Mouse (Mus musculus): Measurements from ENCODE around the gene Chka.

The Chka gene

DNA sequence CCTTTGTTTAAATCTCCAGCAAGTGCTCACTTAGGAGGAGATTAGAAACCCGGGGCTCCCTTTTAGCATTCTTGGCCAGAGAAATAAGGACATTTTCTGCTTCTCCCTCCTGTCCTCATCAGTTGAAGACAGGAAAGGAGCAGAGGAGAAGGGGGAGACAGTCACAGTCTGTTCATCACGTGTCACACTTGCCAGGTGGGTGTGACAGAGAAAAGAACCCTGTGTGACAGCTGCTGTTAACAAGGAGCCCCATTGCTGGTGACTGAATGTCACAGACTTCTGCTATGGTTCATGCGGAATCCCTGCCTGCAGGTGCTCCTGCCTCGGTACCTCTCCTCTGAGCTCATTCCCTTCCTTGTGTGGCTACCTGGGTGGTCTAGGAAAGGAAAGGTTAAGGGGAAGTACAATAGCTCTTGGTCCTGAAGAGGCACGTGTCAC, 11.3 kb upstream of the Chka start:
- no peak for DNase-seq (ENCODE audit: low read depth, low spot score)
- no peaks in the 10 kb centered on the region for H3K36me3 ChIP-seq (ENCODE audit: control insufficient read depth, insufficient read depth, low read length, poor library complexity, severe bottlenecking)
- no peaks in the 10 kb centered on the region for H3K27me3 ChIP-seq (ENCODE audit: control insufficient read depth, insufficient read depth, low read length, poor library complexity, severe bottlenecking)

DNA sequence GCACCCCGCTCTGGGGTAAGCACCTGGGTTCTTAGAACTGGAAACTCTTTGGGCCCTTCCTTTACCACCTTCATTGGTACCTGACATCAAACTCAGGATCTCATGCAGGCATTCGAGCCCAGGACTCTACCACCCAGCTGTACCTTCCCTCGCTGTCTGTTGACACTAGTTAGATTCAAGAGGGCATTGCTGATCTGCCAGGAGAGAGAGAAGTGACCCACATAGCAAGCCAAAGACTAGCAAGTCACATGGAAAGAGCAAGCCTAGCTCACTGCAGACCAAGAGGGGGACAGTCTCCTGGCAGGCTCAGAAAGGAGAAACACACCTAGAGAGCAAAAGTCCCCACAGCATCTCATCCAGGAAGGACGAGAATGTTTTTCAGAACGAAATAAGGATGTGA, 10.9 kb upstream of the Chka start:
- H3K36me3 ChIP-seq (ENCODE audit: control insufficient read depth, insufficient read depth, low read length, poor library complexity, severe bottlenecking) = no peaks in the 10 kb centered on the region
- no peak for DNase-seq (ENCODE audit: low read depth, low spot score)
- H3K27me3 ChIP-seq (ENCODE audit: control insufficient read depth, insufficient read depth, low read length, poor library complexity, severe bottlenecking) = no peaks in the 10 kb centered on the region

DNA sequence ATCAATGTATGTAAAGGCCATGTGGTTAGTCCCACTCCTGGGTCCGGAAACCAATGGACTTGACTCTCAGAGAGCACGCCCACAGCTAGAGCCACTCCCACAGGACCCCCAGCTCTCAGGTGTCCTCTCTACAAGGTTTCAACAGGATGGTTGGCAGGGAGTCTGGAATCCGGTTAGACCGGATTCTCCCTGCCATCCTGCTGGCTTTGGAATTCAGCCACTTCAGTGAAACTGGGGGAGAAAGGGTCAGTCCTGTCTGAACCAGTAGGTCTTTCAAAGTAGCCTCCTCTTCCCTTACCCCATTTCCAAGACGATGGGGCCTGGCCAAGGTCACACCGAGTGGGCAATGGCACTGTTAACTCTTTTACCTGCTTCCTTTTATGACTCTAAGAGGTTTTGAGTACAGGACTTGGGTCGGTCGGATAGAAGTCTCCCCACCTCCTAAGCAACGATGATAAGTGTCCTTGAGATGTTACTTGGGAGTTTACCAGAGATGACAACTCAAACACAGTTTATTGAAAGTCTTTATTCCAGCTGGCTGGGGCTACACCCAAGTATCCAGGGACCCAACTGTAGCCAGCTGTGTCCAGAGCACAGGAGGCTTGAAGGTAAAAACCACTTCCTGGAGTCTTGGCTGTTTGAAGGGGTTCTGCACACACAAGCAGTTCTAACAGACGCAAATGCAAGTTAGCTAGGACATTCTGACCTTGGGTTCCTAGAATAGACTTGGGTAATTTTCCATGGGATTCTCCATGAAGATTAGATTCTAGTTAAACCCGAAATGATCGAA, 9.0 kb upstream of the Chka start:
- no peak for DNase-seq (ENCODE audit: low read depth, low spot score)
- H3K27me3 ChIP-seq (ENCODE audit: control insufficient read depth, insufficient read depth, low read length, poor library complexity, severe bottlenecking) = no peaks in the 10 kb centered on the region
- H3K36me3 ChIP-seq (ENCODE audit: control insufficient read depth, insufficient read depth, low read length, poor library complexity, severe bottlenecking) = no peaks in the 10 kb centered on the region

DNA sequence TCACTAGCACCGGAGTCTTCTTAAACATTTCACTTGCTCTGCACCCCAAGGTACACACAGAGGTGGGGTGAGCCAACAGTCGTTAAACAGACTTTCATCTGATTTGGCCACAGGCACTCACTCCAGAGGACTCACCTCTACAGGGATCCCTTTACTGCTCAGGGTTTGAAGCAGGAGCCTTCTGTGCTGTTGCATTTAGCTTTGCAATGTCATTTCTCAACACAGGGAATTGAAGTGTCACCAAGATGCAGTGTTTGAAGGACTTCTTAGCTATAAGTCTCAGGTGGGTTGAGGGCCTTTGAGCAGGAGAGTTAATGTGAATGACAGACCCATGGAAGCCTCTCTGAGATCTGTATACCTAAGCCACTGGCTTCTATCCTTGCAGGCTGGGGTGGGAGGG, 7.9 kb upstream of the Chka start:
- no peak for DNase-seq (ENCODE audit: low read depth, low spot score)
- H3K36me3 ChIP-seq (ENCODE audit: control insufficient read depth, insufficient read depth, low read length, poor library complexity, severe bottlenecking) = no peaks in the 10 kb centered on the region

DNA sequence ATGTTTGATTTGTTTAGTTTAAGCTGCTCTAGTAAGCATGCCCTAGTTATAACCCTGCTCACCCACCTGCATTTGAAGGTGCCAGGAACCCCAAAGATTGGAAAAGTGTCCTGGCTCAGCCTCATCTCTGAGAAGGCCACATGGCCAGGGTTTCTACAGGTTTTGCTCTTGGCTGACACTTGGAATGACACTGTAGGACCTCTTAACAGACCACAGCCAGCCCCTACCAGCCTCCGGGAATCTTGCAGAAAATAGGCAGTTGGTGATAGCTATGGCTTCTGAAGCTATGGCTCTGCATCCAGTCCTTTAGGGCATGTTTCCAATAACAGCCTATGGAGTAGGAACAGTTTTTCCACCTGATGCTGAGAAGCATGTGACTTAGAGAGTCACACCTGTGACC, 6.7 kb upstream of the Chka start:
- no peaks in the 10 kb centered on the region for H3K27me3 ChIP-seq (ENCODE audit: control insufficient read depth, insufficient read depth, low read length, poor library complexity, severe bottlenecking)
- no peaks in the 10 kb centered on the region for H3K36me3 ChIP-seq (ENCODE audit: control insufficient read depth, insufficient read depth, low read length, poor library complexity, severe bottlenecking)
- DNase-seq (ENCODE audit: low read depth, low spot score) = no peak

More for the DNA sequence above, 7.9 kb upstream of the Chka start:
- H3K27me3 ChIP-seq (ENCODE audit: control insufficient read depth, insufficient read depth, low read length, poor library complexity, severe bottlenecking) = no peaks in the 10 kb centered on the region

DNA sequence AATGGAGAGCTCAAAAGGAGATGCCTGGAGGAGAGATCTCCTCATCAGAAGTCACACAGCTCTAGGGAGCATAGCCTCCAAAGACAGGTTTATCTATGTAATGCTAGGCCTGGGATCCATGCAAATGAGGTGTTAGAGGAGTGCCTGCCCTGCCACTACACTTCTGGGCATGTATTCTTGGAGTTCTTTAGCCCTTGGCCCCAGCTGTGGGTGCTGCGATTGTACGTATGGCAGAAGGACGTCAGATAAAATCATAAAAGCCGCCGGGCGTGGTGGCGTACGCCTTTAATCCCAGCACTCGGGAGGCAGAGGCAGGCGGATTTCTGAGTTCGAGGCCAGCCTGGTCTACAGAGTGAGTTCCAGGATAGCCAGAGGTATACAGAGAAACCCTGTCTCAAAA, 6.2 kb upstream of the Chka start:
- H3K36me3 ChIP-seq (ENCODE audit: control insufficient read depth, insufficient read depth, low read length, poor library complexity, severe bottlenecking) = no peaks in the 10 kb centered on the region
- no peaks in the 10 kb centered on the region for H3K27me3 ChIP-seq (ENCODE audit: control insufficient read depth, insufficient read depth, low read length, poor library complexity, severe bottlenecking)
- DNase-seq (ENCODE audit: low read depth, low spot score) = no peak

DNA sequence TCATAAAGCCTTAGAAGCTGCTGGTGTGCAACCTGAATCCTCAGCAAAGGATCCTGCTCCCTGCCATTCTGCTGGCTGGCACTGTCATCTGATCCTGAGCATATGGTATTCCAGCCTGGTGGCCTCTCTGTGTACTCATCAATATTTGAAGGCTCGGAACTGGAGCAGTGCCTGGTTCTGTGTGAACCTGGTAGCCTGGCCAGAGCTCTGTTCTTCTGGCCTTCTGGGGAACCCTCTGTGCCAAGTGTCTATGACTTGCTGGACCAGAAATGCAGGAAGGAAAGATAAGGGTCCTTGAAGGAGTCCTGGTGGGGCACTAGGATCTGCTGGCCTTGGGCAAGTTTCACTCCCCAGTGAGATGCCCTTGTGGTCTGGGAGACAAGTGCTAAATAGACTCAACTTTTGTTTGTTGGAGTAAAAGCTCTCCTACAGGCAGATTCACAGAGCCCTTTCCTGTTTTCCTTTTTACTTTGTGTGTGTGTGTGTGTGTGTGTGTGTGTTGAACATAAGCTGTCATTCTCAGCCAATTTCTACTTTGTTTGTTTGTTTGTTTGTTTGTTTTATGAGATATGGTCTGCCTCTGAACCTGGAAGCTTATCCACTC, 5.7 kb upstream of the Chka start:
- no peaks in the 10 kb centered on the region for H3K27me3 ChIP-seq (ENCODE audit: control insufficient read depth, insufficient read depth, low read length, poor library complexity, severe bottlenecking)
- DNase-seq (ENCODE audit: low read depth, low spot score) = no peak
- no peaks in the 10 kb centered on the region for H3K36me3 ChIP-seq (ENCODE audit: control insufficient read depth, insufficient read depth, low read length, poor library complexity, severe bottlenecking)

DNA sequence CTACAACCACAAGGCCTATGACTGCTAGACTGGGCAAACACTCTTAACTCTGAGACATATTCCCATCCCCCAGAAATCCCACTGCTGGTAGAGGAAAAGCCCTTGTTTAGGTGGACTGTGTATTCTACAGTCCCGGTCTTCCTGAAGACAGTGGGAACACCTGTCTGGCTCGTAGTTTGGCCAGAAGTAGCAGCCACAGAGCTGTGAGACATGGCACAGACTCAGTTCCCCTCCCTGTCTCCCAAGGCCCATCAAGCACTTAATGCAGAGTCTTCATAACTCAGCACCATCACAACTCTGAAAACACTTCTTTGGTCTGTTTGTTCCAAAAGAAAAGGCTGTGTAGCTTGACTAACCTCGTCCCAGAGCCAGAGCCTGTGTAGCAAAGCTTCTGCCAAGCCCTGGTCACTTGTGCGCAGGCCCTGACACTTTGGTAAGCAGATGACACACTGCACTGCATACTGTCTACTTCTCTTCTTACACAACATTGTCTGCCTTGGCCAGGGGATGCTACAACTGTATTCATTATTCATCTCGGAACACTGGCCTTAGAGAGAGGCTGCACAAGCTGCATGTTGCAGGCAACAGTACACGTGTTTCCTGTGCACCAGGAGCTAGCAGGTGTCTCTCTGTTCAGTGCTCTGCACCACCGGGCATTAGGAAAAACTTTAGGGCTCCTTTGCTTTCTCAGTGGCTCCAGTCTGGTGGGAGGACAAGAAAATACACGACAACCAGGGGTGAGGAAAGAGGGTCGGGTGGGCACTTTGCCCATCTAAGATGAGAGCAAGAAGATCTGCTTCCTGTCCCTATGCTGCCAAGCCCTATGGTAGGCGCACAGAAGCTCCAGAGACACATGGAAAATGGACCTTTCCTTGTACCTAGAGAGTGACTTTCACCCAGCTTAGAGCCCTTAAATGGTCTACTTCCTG, 4.6 kb upstream of the Chka start:
- Histone ChIP-seq H3K36me3 (ENCODE audit: control insufficient read depth, insufficient read depth, low read length, poor library complexity, severe bottlenecking) (no peaks in the 10 kb centered on the region), H3K27me3 (ENCODE audit: control insufficient read depth, insufficient read depth, low read length, poor library complexity, severe bottlenecking) (no peaks in the 10 kb centered on the region)
- DNase-seq (ENCODE audit: low read depth, low spot score) = peak; percentile 18

DNA sequence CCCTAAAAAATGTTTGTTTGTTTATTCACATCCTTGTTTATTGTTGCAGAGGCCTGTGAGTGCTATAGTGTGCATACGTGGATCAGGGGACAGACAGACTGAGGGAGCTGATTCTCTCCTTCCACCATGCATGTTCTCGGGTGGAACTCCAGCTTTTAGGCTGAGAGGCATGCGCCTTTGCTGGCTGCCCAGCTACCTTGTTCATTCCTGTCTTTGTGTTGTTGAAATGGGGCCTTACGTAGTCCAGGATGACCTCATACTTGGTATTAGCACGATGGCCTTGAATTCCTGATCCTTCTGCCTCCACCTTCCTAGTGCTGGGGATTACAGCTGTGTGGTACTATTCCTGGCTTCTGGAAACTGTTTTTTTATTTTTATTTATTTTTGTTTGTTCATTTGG, 3.9 kb upstream of the Chka start:
- Histone ChIP-seq H3K36me3 (ENCODE audit: control insufficient read depth, insufficient read depth, low read length, poor library complexity, severe bottlenecking) (no peaks in the 10 kb centered on the region), H3K27me3 (ENCODE audit: control insufficient read depth, insufficient read depth, low read length, poor library complexity, severe bottlenecking) (no peaks in the 10 kb centered on the region)
- DNase-seq (ENCODE audit: low read depth, low spot score) = no peak

DNA sequence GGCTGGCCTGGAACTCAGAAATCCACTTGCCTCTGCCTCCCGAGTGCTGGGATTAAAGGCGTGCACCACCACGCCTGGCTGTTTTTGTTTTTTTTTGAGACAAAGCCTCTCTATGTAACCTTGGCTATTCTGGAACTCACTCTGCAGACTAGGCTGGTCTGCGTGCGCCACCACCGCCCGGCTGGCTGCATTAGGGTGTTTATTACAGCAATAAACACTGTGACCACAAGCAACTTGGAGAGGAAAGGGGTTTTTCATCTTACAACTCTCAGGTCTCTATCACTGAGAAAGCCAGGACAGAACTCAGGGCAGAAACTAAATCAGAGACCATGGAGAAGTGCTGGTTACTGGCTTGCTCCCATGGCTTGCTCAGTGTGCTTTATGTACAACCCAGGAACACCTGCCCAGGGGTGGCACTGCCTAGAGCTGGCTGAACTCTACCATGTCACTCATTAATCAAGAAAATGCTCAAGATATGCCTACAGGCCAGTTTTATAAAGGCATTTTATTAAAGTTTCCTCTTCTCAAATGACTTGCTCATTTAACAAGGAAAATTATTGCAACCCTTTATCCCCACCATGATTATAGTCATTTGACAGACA, 3.3 kb upstream of the Chka start:
- DNase-seq (ENCODE audit: low read depth, low spot score) = no peak
- no peaks in the 10 kb centered on the region for H3K36me3 ChIP-seq (ENCODE audit: control insufficient read depth, insufficient read depth, low read length, poor library complexity, severe bottlenecking)
- no peaks in the 10 kb centered on the region for H3K27me3 ChIP-seq (ENCODE audit: control insufficient read depth, insufficient read depth, low read length, poor library complexity, severe bottlenecking)

DNA sequence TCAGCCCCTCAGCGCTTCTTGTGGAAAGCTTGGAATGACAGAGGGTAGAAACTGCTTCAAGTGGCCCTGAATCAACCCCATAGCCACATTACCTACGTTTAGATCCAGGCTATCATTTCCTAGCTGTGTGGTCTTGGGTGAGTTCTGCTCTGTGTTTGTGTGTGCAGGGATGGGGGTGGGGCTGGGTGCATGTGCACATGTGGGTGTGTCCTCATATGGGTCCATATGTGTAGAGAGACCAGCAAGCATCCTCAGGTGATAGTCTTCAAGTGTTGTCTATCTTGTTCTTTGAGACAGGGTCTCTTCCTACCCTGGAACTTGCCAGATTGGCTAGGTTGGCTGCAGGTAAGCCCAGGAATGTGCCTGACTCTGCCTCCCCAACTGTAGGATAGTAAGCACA, 2.3 kb upstream of the Chka start:
- no peak for DNase-seq (ENCODE audit: low read depth, low spot score)
- H3K36me3 ChIP-seq (ENCODE audit: control insufficient read depth, insufficient read depth, low read length, poor library complexity, severe bottlenecking) = no peaks in the 10 kb centered on the region
- H3K27me3 ChIP-seq (ENCODE audit: control insufficient read depth, insufficient read depth, low read length, poor library complexity, severe bottlenecking) = no peaks in the 10 kb centered on the region

DNA sequence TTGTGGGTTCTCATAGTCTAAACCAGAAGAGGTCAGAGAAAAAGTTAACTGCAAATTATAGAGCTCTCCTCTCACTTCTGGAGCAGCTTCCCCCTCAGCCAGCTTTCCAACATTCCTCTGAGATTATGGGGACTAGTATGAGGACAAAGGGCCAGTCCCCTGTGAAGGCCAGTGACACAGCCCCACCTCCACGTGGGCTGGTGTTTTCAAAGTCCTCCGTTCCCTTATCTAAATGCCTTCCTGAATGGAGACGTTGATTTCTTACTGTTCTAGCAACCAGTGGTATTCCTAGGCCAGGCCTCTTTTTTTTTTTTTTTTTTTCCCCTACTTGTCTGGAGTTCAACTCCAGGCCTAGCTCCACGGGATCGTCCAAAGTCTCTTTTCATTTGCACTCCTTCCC, 1.5 kb upstream of the Chka start:
- no peaks in the 10 kb centered on the region for H3K27me3 ChIP-seq (ENCODE audit: control insufficient read depth, insufficient read depth, low read length, poor library complexity, severe bottlenecking)
- no peak for DNase-seq (ENCODE audit: low read depth, low spot score)

DNA sequence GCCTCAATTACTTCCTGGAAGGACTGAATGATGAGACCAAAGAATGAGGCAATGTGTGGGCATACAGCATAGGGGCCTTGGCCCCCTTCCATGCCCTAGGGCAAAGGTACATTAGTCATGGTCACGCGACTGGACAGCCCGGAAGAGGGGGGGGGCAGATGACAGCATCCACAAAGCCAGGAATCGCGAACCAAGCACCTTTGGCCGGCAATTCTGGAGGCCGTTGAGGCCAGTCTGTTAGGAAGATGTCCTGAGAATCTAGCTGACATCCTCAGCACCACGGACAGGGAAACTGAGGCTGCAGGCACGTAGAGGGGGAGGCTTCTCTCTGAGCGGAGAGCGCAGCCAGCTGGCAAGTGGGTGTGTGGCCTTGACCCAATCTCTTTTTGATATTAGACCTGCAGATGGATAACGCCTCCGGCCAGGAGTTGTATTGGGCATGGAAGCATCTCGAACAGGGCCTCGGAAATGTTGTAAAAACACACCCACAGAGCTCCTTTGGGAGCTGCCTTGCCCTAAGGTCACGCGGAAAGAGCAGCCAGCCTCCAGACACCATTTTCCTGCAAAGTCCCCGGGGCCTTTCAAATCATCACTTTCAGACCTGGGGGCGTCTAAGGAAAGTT, 615 bp upstream of the Chka start:
- peak; percentile 54 for DNase-seq (ENCODE audit: low read depth, low spot score)
- Histone ChIP-seq H3K36me3 (ENCODE audit: control insufficient read depth, insufficient read depth, low read length, poor library complexity, severe bottlenecking) (no peaks in the 10 kb centered on the region), H3K27me3 (ENCODE audit: control insufficient read depth, insufficient read depth, low read length, poor library complexity, severe bottlenecking) (no peaks in the 10 kb centered on the region)

More for the DNA sequence above, 1.5 kb upstream of the Chka start:
- no peaks in the 10 kb centered on the region for H3K36me3 ChIP-seq (ENCODE audit: control insufficient read depth, insufficient read depth, low read length, poor library complexity, severe bottlenecking)

DNA sequence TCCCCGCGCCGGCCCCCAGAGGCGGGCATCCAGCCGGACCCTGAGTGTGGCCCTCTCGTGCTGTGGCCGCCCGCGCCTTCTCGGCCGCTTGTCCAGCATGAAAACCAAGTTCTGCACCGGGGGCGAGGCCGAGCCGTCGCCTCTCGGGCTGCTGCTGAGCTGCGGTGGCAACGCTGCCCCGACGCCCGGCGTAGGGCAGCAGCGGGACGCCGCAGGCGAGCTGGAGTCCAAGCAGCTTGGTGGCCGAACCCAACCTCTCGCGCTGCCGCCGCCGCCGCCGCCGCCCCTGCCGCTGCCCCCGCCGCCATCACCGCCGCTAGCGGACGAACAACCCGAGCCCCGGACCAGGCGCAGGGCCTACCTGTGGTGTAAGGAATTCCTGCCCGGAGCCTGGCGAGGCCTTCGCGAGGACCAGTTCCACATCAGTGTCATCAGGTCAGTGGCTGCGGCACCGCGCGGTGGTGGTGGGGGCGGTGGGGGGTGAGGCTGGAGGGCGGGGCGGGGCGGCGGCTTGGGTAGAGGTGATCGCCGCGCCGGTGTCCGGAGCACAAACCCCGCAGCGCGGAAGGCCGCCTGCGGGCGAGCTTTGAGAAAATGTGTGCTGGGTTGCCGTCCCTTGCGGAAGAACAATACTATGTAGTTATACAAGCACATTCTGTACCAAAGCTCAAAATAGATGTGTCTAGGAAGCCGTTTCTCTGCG, 557 bp downstream of the Chka start:
- DNase-seq (ENCODE audit: low read depth, low spot score) = peak; percentile 46
- Histone ChIP-seq H3K36me3 (ENCODE audit: control insufficient read depth, insufficient read depth, low read length, poor library complexity, severe bottlenecking) (no peaks in the 10 kb centered on the region), H3K27me3 (ENCODE audit: control insufficient read depth, insufficient read depth, low read length, poor library complexity, severe bottlenecking) (no peaks in the 10 kb centered on the region)

Data from splenic B cell, adult 2 months (primary cell).